Mouse (Mus musculus): ENCODE results near the gene Sema4a.

The Sema4a gene

DNA sequence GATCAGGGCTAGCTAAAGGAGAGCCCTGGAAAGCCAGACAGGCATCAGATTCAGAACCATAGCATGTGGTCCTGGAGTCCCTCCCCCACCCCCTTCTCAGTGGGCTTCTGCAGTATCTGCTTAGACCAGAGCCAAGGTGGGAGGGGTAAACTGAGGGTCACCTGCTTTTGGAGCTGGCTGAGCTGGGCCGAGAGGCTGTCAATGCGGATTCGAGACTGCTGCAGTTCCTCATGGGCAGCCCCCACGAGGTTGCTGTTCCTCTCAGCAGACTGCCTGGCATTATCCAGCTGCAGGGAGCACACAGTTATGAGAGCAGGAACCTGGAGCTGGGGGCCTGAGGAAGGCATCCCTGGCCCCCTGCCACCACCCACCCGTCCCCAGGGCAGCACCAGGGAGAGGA lies 25.1 kb upstream of the Sema4a start:
- DNase-seq (ENCODE audit: low spot score): no peak

DNA sequence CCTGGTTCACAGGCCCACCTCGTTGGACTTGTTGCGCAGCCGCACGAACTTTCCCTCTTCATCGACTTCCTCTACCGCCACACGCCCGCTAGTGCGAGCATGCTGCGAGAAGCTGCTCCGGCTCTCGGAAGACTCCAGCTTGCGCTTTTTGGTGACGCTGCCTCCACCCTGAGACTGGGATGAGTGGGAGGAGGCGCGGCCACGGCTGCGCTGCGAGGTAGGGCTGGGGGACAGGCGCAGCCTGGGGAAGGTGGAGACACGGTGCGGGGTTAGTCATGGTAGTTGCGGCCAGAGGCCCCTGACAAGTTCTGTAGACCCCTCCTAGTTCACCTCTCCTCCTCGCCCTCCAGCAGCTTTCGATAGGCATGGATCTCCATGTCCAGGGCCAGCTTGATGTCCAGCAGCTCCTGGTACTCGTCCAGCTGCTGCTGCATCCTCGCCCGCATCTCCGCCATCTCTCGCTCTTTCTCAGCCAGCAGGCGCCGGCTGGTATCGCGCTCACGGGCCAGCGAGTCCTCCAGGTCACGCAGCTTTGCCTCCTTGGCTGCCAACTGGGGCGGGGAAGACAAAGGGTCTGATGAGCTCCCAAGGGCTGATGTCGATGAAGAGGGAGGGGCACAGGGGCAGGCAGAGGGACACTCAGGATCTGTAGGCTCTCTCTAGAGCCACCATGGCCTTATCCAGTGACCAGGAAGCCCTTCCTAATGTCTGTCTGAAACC lies 23.8 kb upstream of the Sema4a start:
- DNase-seq (ENCODE audit: low spot score): no peak

DNA sequence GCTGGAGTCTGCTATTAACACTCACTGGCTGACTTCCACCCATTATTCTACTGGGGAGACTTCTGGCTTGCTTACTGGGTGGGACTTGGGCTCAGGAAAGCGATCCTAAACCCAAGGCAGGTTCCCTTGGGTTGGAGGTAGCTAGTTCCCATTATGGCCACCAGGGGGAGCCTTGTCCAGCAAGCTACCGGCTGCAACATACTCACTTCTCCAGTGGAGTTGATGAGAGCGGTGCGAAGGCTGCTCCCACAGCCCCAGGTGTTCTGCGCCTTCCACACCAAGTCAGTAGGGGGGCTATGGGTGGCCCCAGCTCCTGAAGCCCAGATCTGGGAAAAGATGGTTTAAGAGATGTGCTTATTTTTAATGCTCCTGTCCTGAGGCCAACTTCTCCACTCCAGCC lies 22.6 kb upstream of the Sema4a start:
- DNase-seq (ENCODE audit: low spot score): peak; percentile 73

DNA sequence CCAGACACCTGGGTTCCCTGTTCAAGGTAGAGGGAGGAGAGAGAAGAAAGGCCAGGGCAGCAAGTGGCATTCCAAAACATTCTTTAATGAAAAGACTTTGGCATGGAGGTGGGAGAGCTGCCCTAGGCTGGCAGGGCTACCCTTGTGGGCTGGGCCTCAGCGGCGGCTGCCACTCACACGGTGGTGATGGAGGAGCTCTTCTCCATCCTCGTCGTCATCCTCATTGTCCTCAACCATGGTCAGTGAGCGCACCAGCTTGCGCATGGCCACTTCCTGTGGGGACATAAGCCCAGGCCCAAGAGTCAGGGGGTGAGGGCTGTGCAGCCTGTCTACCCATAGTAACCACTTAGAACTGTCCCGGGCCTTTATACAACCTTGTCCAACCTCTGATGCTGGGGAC lies 22.2 kb upstream of the Sema4a start:
- DNase-seq (ENCODE audit: low spot score): no peak

DNA sequence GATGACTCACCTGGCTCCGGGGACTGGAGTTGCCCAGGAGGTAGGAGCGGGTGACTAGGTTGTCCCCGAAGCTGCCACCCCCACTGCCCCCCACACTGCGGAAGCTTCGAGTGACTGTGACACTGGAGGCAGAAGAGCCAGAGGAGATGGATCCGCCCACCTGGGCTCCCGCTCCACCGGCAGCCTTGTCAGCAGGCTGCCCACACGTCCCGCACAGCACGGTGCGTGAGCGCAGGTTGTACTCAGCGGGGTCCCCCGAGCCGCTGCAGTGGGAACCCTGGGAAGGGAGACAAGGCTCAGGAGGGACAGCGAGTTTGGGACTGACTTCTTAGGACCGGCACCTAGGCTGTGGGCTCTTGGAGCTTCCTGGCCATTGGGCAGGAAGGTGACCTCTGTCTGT lies 21.4 kb upstream of the Sema4a start:
- DNase-seq (ENCODE audit: low spot score): no peak

DNA sequence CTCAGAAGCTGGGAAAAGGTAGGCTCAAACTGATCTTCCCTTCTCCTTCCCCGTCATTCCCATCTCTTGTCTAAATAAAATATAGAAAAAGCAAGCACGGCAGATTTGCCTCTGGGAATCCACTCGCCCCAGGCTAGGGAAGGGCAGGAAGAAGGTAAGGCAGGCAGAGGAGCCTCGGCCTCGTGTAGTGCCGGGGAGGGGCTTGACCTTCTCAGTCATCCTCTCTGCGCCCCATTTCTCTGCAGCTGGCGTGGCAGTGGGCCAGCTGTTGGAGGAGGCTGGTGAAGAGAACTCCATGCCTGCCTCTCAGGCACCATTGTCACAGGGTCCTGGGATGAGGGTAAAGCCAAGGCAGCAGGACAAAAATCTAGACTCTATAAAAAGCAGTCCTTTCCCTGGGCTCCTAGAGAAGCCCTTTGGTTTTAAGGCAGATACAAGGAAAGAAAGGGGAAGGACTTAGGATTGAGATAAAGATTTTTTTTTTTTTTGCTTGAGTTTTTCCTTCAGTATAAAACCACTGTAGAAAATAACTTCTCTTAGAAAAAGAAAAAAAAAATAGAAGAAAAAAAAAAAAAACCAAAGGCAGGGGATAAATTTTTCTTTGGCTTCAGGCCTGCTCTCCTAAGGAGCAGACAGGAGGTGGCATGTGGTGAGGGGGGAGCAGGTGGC lies 20.5 kb upstream of the Sema4a start:
- no peak for DNase-seq (ENCODE audit: low spot score)

DNA sequence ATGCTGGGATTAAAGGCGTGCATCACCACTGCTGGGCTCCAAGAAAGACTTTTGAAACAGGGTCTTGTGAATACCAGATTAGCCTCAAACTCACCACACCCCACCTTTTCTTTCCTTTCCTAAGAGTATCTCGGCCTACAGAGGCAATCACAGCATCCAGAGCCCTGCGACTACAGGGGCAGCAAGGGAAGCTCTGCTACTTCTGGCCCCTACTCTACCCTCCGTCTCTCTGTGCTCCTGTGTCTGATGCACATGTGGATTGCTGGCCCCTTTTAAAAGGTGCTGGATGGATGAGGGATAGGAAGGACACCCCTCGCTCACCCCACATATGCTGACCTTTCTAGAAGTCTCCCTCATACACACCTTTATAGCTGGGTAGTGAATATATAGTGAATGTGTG lies 19.7 kb upstream of the Sema4a start:
- DNase-seq (ENCODE audit: low spot score): no peak

DNA sequence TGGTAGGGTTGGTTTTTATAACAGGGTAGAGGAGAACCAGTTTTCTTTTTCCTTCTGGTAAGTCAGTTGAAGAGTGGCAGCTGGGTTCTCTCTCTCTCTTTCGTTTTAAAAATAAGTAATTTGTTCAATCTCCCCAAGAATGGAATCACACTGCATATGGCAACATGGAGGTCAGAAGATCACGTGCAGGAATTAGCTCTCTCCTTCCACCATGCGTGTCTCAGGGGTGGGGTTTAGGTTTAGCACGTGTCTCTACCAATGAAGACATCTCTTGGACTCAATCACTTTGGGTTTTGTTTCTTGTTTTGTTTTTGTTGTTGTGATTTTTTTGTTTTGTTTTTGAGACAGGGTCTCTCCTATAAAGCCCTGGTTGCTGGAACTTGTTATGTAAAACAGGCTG lies 18.8 kb upstream of the Sema4a start:
- DNase-seq (ENCODE audit: low spot score): no peak

DNA sequence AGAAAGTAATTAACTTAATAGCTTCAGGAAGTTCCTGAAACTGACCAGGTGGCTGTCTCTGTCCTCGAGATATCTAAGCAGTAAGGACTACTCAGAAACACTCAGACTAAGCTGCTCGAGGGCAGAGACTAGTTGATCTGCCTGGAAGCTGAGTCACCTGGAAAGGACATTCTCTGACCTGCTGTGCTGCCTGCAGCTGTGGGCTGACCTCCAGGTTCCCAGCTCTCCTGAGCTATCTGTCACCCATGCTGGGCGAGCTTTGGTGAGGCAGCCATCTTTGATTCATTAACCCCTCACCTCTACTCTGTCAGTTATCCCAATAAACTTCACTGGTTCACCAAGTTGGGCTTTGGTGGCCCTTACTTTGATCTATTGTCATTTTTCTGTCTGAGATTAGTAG lies 18.2 kb upstream of the Sema4a start:
- no peak for DNase-seq (ENCODE audit: low spot score)

DNA sequence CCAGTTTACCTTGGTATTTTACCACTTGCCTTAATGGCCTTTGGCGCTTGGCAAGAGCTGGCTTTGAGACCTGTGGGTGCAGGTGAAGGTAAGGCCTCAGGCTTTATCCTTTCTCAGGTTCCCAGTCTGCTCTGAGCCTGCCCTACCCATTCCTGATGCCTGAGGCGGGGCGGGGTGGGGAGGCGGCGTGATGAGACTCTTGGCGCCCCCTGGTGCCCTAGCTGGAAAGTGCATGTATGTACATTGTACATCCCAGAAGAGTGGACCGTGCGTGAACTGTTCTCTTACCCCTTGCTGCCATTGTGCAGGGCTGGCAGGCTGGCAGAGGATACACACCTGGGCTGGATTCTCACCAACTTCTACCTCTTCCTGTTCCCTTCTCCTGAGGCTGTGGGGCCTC lies 16.8 kb upstream of the Sema4a start:
- DNase-seq (ENCODE audit: low spot score): peak; percentile 77

DNA sequence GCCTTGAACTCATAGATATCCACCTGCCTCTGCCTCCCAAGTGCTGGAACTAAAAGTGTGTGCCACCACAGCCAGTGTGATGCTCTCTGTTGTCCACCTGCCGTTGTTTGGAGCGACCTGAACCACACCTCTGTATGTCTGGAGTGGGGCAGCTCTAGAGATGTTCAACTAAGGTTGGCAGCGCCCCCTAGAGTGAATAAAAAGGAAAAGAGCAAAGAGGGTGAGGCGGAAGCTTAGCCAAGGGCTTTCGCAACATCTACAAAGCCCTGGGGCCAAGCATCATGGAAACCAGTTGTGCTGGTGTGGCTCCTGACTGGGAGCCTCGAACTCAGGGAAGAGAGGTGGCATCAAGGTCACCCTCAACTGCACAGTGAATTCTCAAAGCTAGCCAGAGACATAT lies 15.4 kb upstream of the Sema4a start:
- no peak for DNase-seq (ENCODE audit: low spot score)

DNA sequence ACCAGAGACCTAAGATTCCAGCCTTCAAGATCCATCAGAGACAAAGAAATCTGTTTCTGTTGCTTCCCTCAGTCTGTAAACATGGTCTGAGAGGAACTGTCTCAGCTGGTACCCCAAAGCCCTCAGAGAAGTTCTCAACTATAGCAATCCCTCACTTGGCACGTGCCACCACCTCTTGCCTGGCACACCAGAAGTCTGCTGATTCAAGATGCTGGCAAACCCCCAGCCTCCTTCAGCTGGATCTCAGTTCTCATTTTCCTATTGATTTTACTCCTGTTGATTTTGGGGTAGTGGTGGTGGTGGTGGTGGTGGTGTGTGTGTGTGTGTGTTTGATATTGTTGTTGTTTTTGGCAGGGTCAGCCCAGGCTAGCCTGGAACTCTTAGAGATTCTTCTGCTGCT lies 12.6 kb upstream of the Sema4a start:
- DNase-seq (ENCODE audit: low spot score): no peak

DNA sequence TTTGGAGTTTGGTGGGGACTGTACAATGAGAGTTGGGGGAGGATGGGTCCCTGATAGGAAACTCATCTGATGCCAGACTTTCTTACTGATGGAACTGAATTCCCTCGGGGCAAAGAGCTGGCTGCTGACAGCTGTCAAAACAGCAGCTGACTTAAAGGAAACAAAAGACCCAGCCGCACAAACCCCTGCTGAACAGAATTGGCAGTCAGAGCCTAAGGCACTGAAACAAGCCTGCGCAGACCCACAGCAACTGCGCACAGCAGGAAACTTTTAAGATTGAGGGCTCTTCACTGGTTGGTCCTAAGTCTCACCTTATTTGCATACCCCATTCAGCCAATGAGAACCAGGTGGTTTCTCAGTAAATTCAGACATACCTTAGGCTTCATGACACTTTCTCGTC lies 12.0 kb upstream of the Sema4a start:
- DNase-seq (ENCODE audit: low spot score): no peak

DNA sequence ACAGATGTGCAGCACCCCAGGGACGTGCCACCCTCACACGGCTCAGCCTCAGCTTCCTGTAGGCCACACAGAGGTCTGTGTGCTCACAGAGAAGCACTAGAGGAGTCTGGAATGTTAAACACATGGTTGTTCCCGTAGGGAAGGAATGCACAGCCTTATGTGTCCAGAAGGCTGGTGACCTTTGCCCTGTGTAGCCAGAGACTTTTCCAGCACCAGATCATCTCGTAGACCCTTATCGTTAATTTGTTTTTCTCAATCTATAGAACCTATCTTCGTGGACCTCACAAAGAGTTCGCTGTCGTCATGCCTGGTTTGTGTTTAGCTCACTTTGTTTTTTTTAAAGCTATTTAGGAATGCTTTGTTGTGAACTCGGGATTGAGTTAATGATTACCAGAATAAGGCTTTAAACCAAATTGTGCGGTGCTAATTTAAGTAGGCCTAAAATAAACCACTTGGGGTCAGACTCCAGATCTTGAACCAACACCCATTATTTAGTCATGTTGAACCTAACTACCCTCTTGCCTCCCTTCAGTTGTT lies 10.0 kb upstream of the Sema4a start:
- no peak for DNase-seq (ENCODE audit: low spot score)

DNA sequence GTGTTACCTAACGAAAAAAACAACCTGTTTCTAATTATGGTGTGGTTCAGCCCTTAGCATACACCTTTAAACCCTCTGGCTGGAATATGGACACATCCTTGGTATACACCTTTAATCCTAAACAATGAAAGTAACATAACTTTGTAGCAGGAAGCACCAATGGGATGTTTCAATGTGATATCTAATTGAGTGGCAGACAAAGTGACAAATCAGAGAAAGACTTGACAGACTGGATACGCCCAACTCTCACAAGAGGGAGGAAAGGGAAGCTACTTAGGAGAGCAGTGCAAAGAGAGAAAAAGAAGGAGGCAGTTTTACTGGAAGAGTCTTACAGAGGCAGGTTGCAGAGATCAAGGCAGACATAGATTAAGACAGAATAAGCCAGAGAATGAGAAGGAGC lies 8.5 kb upstream of the Sema4a start:
- no peak for DNase-seq (ENCODE audit: low spot score)

DNA sequence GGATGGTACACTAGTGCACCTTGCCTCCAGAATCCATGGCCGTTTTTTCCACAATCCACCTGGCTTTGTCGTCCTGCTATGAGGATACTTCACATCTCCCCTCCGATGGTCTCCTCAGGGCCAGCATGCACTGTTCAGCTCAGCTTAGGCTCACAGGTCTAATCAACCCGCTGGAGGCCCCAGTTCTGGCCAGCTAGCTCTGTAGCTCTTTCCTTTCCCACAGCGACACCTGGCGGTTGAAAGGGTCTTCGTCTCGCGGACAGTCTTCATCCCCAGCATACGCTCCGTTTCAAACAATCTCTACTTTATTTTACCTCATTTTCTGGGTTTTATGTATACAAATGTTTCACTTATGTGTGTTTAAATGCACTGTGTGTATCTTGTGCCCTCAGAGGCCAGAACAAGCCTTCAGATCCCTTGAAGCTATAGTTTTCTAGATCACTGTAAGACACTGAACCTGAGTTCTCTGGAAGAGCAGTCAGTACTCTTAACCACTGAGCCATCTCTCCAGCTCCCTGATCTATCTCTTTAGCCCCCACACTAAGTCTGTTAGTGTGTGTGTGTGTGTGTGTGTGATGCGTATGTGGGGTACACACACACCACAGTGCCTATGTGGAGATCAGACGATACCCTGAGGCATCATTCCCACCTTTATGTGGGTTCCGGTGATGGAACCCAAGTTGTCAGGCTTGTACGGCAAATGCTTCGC lies 6.3 kb upstream of the Sema4a start:
- DNase-seq (ENCODE audit: low spot score): peak; percentile 75

DNA sequence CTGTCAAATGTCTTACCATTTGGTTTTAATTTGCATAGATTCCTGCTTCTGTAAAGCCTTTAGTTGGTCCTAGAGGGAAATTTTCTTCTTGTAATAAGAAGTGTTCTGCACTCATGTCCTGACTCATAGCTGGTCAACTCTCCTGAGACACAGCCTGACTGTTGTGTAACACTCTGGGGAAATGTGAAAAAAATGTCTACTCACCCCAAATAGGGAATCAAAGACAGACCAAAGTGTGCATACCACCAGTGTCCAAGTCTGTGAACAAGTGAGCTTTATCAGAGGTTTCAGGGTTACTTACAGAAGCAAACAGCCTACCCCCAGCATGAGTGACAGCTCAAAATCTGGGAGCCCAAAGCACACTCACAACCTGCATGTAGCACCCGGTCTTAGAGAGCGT lies 4.1 kb upstream of the Sema4a start:
- no peak for DNase-seq (ENCODE audit: low spot score)

DNA sequence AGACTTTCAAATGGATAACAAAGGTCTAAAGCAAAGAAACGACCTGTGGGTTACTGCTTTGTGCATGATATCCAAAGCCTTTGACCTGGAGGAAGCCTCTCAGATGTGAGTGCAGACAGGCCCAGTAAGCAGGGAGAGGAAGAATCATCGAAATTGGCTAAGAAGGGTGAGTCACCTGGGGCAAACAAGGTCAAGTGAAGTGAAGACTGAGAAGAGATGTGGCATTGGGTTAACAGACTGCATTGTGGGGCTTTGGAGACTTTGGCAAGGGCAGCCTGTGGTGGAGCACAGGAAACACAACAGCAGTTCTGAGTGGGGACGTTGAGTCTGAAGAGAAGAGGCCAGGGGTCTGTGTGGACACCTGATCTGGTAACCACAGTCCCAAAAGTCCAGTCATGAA lies 3.4 kb upstream of the Sema4a start:
- DNase-seq (ENCODE audit: low spot score): no peak

DNA sequence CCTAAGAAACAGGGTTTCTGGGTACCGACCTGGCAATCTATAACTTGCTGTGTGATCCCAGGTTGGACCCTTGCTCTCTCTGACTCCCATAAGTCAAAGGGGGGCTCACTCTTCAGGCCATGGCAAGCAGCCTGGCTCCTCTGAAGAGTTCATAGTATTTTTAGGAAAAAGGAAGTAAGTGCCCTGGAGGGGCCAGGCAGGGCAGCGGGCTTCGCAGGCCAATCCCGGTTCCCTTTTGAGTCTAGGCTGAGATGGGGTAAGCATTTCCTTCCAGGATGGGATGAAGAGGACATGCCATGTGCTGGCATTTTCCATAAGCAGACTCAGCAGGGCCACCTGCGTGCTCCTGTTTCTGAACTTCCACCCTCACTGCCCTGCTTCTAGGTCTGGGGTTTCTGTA lies 953 bp downstream of the Sema4a start:
- DNase-seq (ENCODE audit: low spot score): no peak

DNA sequence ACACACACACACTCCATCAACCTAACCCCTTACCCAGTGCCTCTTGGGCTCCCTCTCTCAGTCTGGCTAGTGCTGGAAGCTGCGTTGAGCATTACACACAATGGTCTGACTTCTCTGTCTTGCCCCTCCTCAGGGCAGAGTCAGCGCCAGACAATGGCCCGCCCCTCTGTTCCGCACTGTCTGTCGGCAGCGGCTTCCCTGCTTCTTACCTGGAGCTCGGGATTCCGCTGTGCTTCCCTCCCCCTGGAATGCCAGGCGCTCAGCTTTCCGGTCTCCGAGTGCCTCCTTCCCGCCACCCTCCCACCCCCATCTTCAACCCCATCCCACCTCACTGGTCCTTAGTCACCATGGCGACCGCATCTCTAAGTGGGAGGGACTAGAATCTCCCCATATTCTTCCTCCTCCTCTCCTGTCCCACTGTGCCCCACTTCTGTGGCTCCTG lies 2.2 kb downstream of the Sema4a start:
- DNase-seq (ENCODE audit: low spot score): no peak

DNA sequence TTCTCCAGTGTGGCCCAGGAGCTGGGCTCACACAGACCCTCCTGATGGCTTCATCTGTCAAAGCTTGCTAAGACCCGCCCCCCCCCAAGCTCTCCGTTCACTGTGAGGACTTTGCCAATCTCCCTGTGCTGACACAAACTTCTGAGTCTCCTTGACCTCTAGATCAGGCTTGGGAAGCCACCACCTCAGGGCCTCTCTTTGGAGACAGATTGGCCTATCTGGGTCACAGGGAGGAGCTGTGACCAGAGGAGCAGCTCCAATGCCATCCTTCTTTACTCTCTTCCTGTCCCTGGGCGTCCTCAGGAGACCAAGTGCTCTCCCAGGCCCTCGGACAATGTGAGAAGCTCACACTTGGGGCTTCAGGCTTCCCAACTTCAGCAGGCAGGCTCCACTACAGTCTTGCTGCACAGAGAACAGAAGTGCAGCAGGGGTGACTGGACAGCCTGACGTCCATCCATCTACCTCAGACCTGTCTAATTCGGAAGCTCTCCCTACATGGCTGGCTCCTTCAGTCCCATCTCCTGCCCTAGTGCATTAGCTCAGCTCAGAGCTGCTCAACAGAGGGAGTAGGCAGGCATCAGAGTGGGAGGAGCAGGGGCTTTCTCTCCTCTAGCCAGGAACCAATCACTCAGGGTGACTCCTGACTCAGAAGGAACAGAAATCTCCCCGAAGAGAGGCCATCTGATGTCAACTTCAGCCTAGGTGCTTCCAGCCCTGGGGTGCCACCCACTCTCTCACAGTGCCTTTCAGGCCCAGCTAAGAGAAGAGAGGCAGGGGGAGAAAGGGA lies 4.0 kb downstream of the Sema4a start:
- no peak for DNase-seq (ENCODE audit: low spot score)

DNA sequence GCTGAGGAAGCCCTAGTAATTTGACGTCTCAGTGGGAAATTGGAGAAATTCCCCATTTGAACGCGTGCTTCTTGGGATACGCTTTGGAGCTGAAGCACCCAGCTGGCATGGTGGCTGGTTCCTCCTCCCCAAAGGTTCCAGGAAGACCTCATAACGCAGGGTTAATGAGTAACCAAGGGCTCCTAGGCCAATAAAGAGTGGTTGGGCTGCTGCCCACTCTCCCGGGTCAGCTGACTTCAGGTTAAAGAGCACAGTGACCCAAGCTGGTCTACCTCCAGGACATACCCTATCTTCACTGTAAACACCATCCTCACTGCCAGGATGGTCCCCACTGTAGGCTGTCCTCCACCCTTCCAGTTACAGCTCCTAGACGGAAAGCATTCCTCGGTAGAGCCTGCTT lies 4.7 kb downstream of the Sema4a start:
- DNase-seq (ENCODE audit: low spot score): no peak

All from testis, postnatal 14 days (tissue).